Mouse (Mus musculus): ENCODE measurements around the gene Papss2. TPM values are rescaled to one million over a fixed set of nuclear protein-coding genes. Genes with fewer than 3 reads are reported as not detected.
"Not testable (repeated sequence)": the region's sequence is repeated elsewhere in the genome, so short reads cannot be mapped to it uniquely, and the experiment has no call there.

Gene Papss2
- total RNA-seq, 2 experiments from 2014 or later = 14.7 to 15.1 TPM

DNA sequence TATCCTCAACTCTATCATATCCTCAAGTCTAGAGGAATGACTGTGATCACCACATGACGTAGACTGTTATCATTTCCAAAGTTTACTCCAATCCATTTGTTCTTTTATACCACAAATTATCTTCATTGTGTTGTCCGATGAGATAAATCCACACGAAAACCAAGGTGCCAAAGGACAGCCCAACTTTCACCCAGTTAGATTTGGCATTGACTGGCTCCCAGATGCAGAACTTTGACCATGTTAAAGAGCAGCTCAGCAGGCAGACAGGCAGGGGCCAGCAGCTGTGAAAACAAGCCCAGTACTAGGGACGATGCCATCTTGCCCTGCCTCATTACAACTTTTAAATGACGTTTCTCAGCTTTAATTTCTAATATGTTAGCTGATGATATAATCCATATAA is 63.8 kb downstream of the Papss2 start:
- H3K27ac ChIP-seq = no peak overlapping the region
- no peak for TF ChIP-seq CTCF (conservative IDR thresholded peaks at IDR 0.05)
- DNase-seq (ENCODE audit: low spot score in 2 of 2) = no peak
- H3K4me3 ChIP-seq = no peak overlapping the region

GRCm38 (mm10) chr19:32662936-32663335 is 67.3 kb downstream of the Papss2 start:
- no peak for TF ChIP-seq CTCF (conservative IDR thresholded peaks at IDR 0.05)
- DNase-seq (ENCODE audit: low spot score in 2 of 2) = no peak
- H3K4me3 ChIP-seq = no peak overlapping the region
- H3K27ac ChIP-seq = no peak overlapping the region

GRCm38 (mm10) chr19:32665243-32665642 is 69.7 kb downstream of the Papss2 start:
- no peak overlapping the region for H3K27ac ChIP-seq
- H3K4me3 ChIP-seq = no peak overlapping the region
- no peak for TF ChIP-seq CTCF (conservative IDR thresholded peaks at IDR 0.05)
- no peak for DNase-seq (ENCODE audit: low spot score in 2 of 2)

- not testable (repeated sequence) for H3K27ac ChIP-seq; H3K4me3 ChIP-seq; DNase-seq (ENCODE audit: low spot score in 2 of 2)
These were observed 72.2 kb downstream of the Papss2 start for GRCm38 (mm10) chr19:32667830-32668229.

GRCm38 (mm10) chr19:32675766-32676165 is 80.2 kb downstream of the Papss2 start:
- Histone ChIP-seq H3K27ac (no peak overlapping the region), H3K4me3 (no peak overlapping the region)
- DNase-seq (ENCODE audit: low spot score in 2 of 2) = no peak
- no peak for TF ChIP-seq CTCF (conservative IDR thresholded peaks at IDR 0.05)

DNA sequence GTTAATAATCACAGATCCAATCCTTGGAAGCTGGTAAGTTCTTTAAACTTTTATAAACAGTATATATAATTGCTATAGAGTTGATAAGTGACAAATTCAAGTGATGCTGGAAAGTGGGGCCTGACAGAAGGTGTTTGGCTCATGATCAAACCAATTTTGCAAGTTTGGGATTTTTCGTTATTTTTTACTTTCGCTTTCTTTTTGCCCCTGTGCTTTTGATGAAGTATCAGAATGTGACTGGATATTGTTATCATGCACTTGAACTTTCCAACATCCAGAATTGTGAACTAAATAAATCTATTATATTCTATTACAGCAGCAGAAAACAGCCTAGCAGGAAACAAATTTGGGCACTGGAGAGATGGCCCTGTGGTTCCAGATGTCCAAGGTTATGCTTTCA is 85.3 kb downstream of the Papss2 start:
- no peak overlapping the region for H3K27ac ChIP-seq
- no peak overlapping the region for H3K4me3 ChIP-seq
- DNase-seq (ENCODE audit: low spot score in 2 of 2) = no peak
- no peak for TF ChIP-seq CTCF (conservative IDR thresholded peaks at IDR 0.05)

GRCm38 (mm10) chr19:32683081-32683480 is 87.5 kb downstream of the Papss2 start:
- no peak overlapping the region for H3K4me3 ChIP-seq
- no peak for TF ChIP-seq CTCF (conservative IDR thresholded peaks at IDR 0.05)
- no peak for DNase-seq (ENCODE audit: low spot score in 2 of 2)
- H3K27ac ChIP-seq = no peak overlapping the region

DNA sequence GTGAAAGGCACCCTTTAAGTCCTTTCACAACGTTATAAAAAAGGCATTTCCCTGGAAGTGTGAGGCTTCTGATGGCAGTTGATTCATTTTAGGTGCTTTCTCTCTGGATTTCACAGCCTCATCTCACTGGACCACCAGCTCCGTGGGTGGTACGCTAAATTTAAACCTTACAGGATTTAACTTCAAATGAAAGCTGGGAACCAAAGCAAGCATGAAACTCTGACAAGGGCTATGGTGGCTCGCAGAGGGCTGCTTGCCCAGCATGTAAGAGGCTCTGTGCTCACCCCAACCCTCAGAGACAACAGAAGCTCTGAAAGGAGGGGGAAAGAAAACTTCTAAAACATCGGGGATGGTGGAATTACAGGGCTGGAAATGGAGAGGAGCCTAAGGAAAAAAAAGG is 92.1 kb downstream of the Papss2 start:
- H3K27ac ChIP-seq = no peak overlapping the region
- TF ChIP-seq CTCF (conservative IDR thresholded peaks at IDR 0.05) = no peak
- no peak overlapping the region for H3K4me3 ChIP-seq
- no peak for DNase-seq (ENCODE audit: low spot score in 2 of 2)

- DNase-seq (ENCODE audit: low spot score in 2 of 2); H3K27ac ChIP-seq; H3K4me3 ChIP-seq: not testable (repeated sequence)
These were observed 92.6 kb downstream of the Papss2 start for GRCm38 (mm10) chr19:32688227-32688626.

- peak; percentile 79 for TF ChIP-seq CTCF (conservative IDR thresholded peaks at IDR 0.05)
- no peak for DNase-seq (ENCODE audit: low spot score in 2 of 2)
- H3K4me3 ChIP-seq = no peak overlapping the region
- H3K27ac ChIP-seq = no peak overlapping the region
These were observed 94.1 kb downstream of the Papss2 start for GRCm38 (mm10) chr19:32689724-32690123.

DNA sequence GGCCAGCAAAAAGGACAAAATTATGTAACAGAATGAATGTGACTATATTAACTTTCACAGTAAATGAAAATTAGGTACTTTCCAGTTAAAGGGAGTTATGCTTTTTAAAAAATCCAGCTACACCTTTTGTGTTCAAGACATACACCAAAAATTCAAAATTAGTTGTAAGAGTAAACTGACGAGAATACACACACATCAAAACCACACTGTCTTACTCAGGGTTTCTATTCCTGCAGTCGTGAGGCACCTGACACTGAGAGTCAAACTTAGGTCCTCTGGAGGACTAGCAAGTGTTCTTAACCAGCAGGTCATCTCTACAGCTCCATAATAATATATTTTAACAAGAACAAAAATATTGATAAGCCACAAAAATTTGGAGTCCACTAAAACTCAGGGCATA is 101.1 kb downstream of the Papss2 start:
- no peak overlapping the region for H3K4me3 ChIP-seq
- TF ChIP-seq CTCF (conservative IDR thresholded peaks at IDR 0.05) = no peak
- no peak for DNase-seq (ENCODE audit: low spot score in 2 of 2)
- H3K27ac ChIP-seq = no peak overlapping the region

DNA sequence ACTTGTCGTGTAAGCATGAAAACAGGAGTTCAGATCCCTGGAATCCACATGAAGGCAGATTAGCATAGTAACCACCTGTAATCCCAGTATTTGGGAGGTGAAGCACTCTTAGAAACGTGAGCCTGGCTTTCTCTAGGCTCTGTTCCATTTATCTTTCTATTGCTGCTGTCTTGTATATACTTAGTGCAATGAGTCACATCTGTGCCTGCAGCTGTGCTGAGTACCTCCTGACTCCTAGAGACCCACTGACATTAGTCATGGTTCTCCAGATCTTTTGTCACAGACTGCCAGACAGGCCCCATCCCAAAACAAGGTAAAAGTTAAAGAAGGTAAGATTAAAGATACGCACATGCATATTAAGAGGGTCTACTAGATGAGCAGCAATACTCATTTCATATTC is 106.6 kb downstream of the Papss2 start:
- Histone ChIP-seq H3K4me3 (no peak overlapping the region), H3K27ac (no peak overlapping the region)
- DNase-seq (ENCODE audit: low spot score in 2 of 2) = no peak
- TF ChIP-seq CTCF (conservative IDR thresholded peaks at IDR 0.05) = no peak

DNA sequence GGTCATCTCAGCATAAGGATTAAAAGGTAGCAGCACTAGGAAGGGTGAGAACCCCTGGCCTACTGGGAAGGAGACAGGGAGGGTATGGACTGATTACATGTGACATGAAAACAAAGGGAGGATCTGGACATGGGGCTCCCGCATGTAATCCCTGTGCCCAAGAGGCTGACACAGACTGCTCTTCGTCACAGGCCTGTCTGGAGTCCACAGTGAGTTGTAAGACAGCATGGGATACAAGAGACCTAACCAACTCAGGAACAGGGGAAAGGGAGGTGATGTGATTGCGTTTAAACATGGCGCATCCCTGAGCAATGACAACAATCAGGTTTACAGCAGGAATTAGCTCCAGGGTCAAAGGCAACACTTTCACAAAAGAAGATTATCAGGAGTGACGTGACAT is 113.4 kb downstream of the Papss2 start:
- no peak for DNase-seq (ENCODE audit: low spot score in 2 of 2)
- no peak for TF ChIP-seq CTCF (conservative IDR thresholded peaks at IDR 0.05)
- no peak overlapping the region for H3K27ac ChIP-seq
- no peak overlapping the region for H3K4me3 ChIP-seq

GRCm38 (mm10) chr19:32710288-32710687 is 114.7 kb downstream of the Papss2 start:
- DNase-seq (ENCODE audit: low spot score in 2 of 2) = no peak
- Histone ChIP-seq H3K4me3 (no peak overlapping the region), H3K27ac (no peak overlapping the region)
- TF ChIP-seq CTCF (conservative IDR thresholded peaks at IDR 0.05) = peak; percentile 76

Measured in layer of hippocampus, adult 2 months (tissue).